Mouse (Mus musculus): Measurements from ENCODE around the gene Map3k19. TPM values are rescaled to one million over a fixed set of nuclear protein-coding genes. Genes with fewer than 3 reads are reported as not detected.

The Map3k19 gene
- total RNA-seq (2021), result under 1 TPM in 1 of 2 experiments, not detected in 1; 0.10 TPM
- 0.09 and 0.41 TPM in 2 replicates for polyA plus RNA-seq (2012; rRNA removed)
- long read RNA-seq, result 0 reads

GRCm38 (mm10) chr1:127854486-127855222 lies at the start of gene Map3k19:
Map3k19 (minus strand) TSS chr1:127855031.
- TF ChIP-seq EP300 (IDR thresholded peaks at IDR 0.05; ENCODE audit: insufficient read depth, low read depth, low read length) (no peak), POLR2A (IDR thresholded peaks at IDR 0.05; ENCODE audit: insufficient read depth, low read depth, low read length) (no peak), CTCF (IDR thresholded peaks at IDR 0.05) (no peak)
- DNase-seq, result peak; percentile 34 to 36
- intact Hi-C loops (cut with DNase I), result no loop called here
- Histone ChIP-seq H3K27me3 (ENCODE audit: control insufficient read depth, insufficient read depth, low read length) (no peaks in the 10 kb centered on the region), H3K4me3 (no peak within 1 kb of the TSS), H3K79me2 (replicated peaks; ENCODE audit: control insufficient read depth, insufficient read depth, low read length) (no peaks in the 10 kb centered on the region), H3K4me1 (ENCODE audit: control insufficient read depth, insufficient read depth, low read length) (peaks cover 2% of the 10 kb centered on the region; the same call in 1 of the 2 replicates), H3K9ac (ENCODE audit: low read depth, low read length) (no peak within 1 kb of the TSS), H3K36me3 (ENCODE audit: control insufficient read depth, insufficient read depth, low read length) (no peaks in the 10 kb centered on the region), H3K27ac (no peak within 1 kb of the TSS)
- 76% methylated on average over 14 of the region's 14 CpGs for WGBS

GRCm38 (mm10) chr1:127899401-127899800 lies 44.6 kb upstream of the Map3k19 start:
- intact Hi-C loops (cut with DNase I), result no loop called here
- no peak for DNase-seq
- Histone ChIP-seq H3K79me2 (replicated peaks; ENCODE audit: control insufficient read depth, insufficient read depth, low read length) (no peaks in the 10 kb centered on the region), H3K27ac (no peak overlapping the region), H3K9ac (ENCODE audit: low read depth, low read length) (no peak overlapping the region), H3K4me3 (no peak overlapping the region), H3K27me3 (ENCODE audit: control insufficient read depth, insufficient read depth, low read length) (no peaks in the 10 kb centered on the region), H3K36me3 (ENCODE audit: control insufficient read depth, insufficient read depth, low read length) (peaks cover 2% of the 10 kb centered on the region), H3K4me1 (ENCODE audit: control insufficient read depth, insufficient read depth, low read length) (no peaks in the 10 kb centered on the region)
- TF ChIP-seq EP300 (IDR thresholded peaks at IDR 0.05; ENCODE audit: insufficient read depth, low read depth, low read length), result no peak
- TF ChIP-seq CTCF (IDR thresholded peaks at IDR 0.05), result no peak
- TF ChIP-seq POLR2A (IDR thresholded peaks at IDR 0.05; ENCODE audit: insufficient read depth, low read depth, low read length), result no peak
- 38% methylated on average over 1 of the region's 1 CpGs for WGBS

GRCm38 (mm10) chr1:127869276-127869675 lies 14.4 kb upstream of the Map3k19 start:
- Histone ChIP-seq H3K27me3 (ENCODE audit: control insufficient read depth, insufficient read depth, low read length) (no peaks in the 10 kb centered on the region), H3K36me3 (ENCODE audit: control insufficient read depth, insufficient read depth, low read length) (peaks cover 4% of the 10 kb centered on the region), H3K4me3 (peak overlapping the region; percentile 81), H3K27ac (peak overlapping the region; percentile 88; the same call in 1 of the 2 replicates), H3K4me1 (ENCODE audit: control insufficient read depth, insufficient read depth, low read length) (peaks cover 1% of the 10 kb centered on the region), H3K9ac (ENCODE audit: low read depth, low read length) (peak overlapping the region; percentile 74), H3K79me2 (replicated peaks; ENCODE audit: control insufficient read depth, insufficient read depth, low read length) (peaks cover 3% of the 10 kb centered on the region; the same call in 1 of the 2 replicates)
- TF ChIP-seq POLR2A (IDR thresholded peaks at IDR 0.05; ENCODE audit: insufficient read depth, low read depth, low read length), result no peak
- TF ChIP-seq CTCF (IDR thresholded peaks at IDR 0.05), result no peak
- no peak for TF ChIP-seq EP300 (IDR thresholded peaks at IDR 0.05; ENCODE audit: insufficient read depth, low read depth, low read length)
- 18% methylated on average over 8 of the region's 8 CpGs for WGBS
- intact Hi-C loops (cut with DNase I), result loop anchor here (5.0 kb wide), 2 partner anchors 97 to 233 kb away; partner anchors contain the start of genes Ccnt2, R3hdm1 and Zranb3
- DNase-seq, result no peak

- H3K9ac ChIP-seq (ENCODE audit: low read depth, low read length), result peak within 1 kb of the TSS; percentile 74
- 12% methylated on average over 47 of the region's 47 CpGs for WGBS
- H3K4me3 ChIP-seq, result peak within 1 kb of the TSS; percentile 81
- H3K27ac ChIP-seq, result peak within 1 kb of the TSS; percentile 88
- intact Hi-C loops (cut with DNase I), result loop anchor here (5.0 kb wide), 2 partner anchors 96 to 234 kb away; partner anchors contain the start of genes Ccnt2, R3hdm1 and Zranb3
- peaks cover 4% of the 10 kb centered on the region for H3K36me3 ChIP-seq (ENCODE audit: control insufficient read depth, insufficient read depth, low read length)
- TF ChIP-seq EP300 (IDR thresholded peaks at IDR 0.05; ENCODE audit: insufficient read depth, low read depth, low read length), result no peak
- TF ChIP-seq POLR2A (IDR thresholded peaks at IDR 0.05; ENCODE audit: insufficient read depth, low read depth, low read length), result peak; percentile 93
- no peak for TF ChIP-seq CTCF (IDR thresholded peaks at IDR 0.05)
- H3K79me2 ChIP-seq (replicated peaks; ENCODE audit: control insufficient read depth, insufficient read depth, low read length), result peaks cover 3% of the 10 kb centered on the region; the same call in 1 of the 2 replicates
- H3K4me1 ChIP-seq (ENCODE audit: control insufficient read depth, insufficient read depth, low read length), result peaks cover 1% of the 10 kb centered on the region
- H3K27me3 ChIP-seq (ENCODE audit: control insufficient read depth, insufficient read depth, low read length), result no peaks in the 10 kb centered on the region
- DNase-seq, result peak; percentile 91 to 92
These were observed 13.8 kb upstream of the Map3k19 start, which contains the start of gene Rab3gap1 for GRCm38 (mm10) chr1:127868300-127869261. Rab3gap1 (plus strand) TSS chr1:127868773.

GRCm38 (mm10) chr1:127863806-127864205 lies 9.0 kb upstream of the Map3k19 start:
- Histone ChIP-seq H3K4me3 (no peak overlapping the region), H3K4me1 (ENCODE audit: control insufficient read depth, insufficient read depth, low read length) (peaks cover 1% of the 10 kb centered on the region), H3K27me3 (ENCODE audit: control insufficient read depth, insufficient read depth, low read length) (no peaks in the 10 kb centered on the region), H3K79me2 (replicated peaks; ENCODE audit: control insufficient read depth, insufficient read depth, low read length) (no peaks in the 10 kb centered on the region), H3K27ac (no peak overlapping the region), H3K36me3 (ENCODE audit: control insufficient read depth, insufficient read depth, low read length) (no peaks in the 10 kb centered on the region), H3K9ac (ENCODE audit: low read depth, low read length) (no peak overlapping the region)
- TF ChIP-seq CTCF (IDR thresholded peaks at IDR 0.05) (no peak), POLR2A (IDR thresholded peaks at IDR 0.05; ENCODE audit: insufficient read depth, low read depth, low read length) (no peak), EP300 (IDR thresholded peaks at IDR 0.05; ENCODE audit: insufficient read depth, low read depth, low read length) (no peak)
- 67% methylated on average over 7 of the region's 7 CpGs for whole genome bisulfite sequencing
- DNase-seq, result no peak
- intact Hi-C loops (cut with DNase I), result no loop called here

All from heart, adult 2 months (tissue).